Mouse (Mus musculus) urinary bladder, postnatal 14 days (tissue): Measurements from ENCODE around the gene Rab38.

Experiments used
- DNase-seq: peaks from one replicate; pipeline ENCODE4 v3.0.0; 2021; ENCODE audit warnings: low spot score

The Rab38 gene

GRCm38 (mm10) chr7:88527100-88527671 lies 97.1 kb downstream of the Rab38 start:
- DNase-seq, result no peak

- DNase-seq, result no peak
These were observed 106.1 kb downstream of the Rab38 start for GRCm38 (mm10) chr7:88536127-88536531.

- DNase-seq, result no peak
These were observed 106.7 kb downstream of the Rab38 start for GRCm38 (mm10) chr7:88536743-88537142.
